Mouse (Mus musculus): Measurements from ENCODE around the gene Icam5. TPM values are rescaled to one million over a fixed set of nuclear protein-coding genes. Genes with fewer than 3 reads are reported as not detected.
A peak's percentile ranks its signal among the peaks of the same experiment; 100 is the strongest.
"Not testable (repeated sequence)": the region's sequence is repeated elsewhere in the genome, so short reads cannot be mapped to it uniquely, and the experiment has no call there.

The Icam5 gene
- 0.82 and 1.0 TPM in 2 replicates for polyA plus RNA-seq (2011; ENCODE audit: insufficient read length, low read depth, missing spikeins)

DNA sequence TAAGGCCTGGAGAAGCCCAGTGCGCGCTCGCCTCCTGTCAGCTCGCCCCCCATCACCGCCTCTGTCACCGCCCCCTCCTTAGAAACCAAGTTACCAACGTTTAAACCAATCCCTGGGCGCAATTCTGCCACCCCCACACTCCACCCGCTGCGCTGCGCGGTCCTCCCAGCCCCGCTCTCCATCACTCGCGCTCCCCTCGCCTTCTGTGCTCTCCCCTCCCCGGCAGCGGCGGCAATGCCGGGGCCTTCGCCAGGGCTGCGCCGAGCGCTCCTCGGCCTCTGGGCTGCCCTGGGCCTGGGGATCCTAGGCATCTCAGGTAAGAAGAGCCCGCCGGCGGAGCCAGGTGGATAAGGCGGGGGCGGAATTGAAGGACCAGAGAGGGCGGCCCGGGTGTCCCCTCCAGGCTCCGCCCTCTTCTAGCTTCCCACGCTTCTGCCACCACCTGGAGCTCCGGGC lies at the start of gene Icam5:
Icam5 (plus strand) TSS at position 178 of the 456 bp plus-strand sequence.
- H3K27ac ChIP-seq (ENCODE audit: insufficient read depth, low read length), result peak within 1 kb of the TSS; percentile 34; the same call in 1 of the 2 replicates
- no peaks in the 10 kb centered on the region for H3K4me1 ChIP-seq (ENCODE audit: control insufficient read depth, insufficient read depth, low read length)
- TF ChIP-seq POLR2A (IDR thresholded peaks at IDR 0.05; ENCODE audit: low read depth, low read length) (no peak), CTCF (IDR thresholded peaks at IDR 0.05; ENCODE audit: borderline replicate concordance, insufficient read depth, low read length) (no peak)
- H3K4me3 ChIP-seq (ENCODE audit: insufficient read depth, low read length), result peak within 1 kb of the TSS; percentile 49

DNA sequence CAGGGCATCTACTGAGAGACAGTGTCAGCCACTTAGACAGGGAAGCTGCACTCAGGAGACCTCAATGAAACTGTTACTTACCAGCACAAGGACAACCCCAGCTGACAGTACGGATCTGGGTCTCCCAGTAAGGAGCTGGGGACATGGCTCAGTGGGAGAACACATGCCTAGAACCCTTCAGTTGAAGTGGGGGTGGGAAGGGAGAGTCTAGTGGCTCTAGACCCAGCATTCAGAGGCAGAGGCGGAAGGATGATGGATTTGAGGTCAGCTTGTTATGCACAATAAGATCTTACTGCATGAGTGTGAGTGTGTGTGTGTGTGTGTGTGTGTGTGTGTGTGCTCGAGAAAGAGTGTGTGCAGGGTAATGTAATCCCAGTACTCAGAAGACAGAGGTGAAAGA lies 49.7 kb upstream of the Icam5 start:
- peaks cover 2% of the 10 kb centered on the region; the same call in 1 of the 2 replicates for H3K4me1 ChIP-seq (ENCODE audit: control insufficient read depth, insufficient read depth, low read length)
- no peak overlapping the region for H3K27ac ChIP-seq (ENCODE audit: insufficient read depth, low read length)
- H3K4me3 ChIP-seq (ENCODE audit: insufficient read depth, low read length), result no peak overlapping the region
- TF ChIP-seq POLR2A (IDR thresholded peaks at IDR 0.05; ENCODE audit: low read depth, low read length) (no peak), CTCF (IDR thresholded peaks at IDR 0.05; ENCODE audit: borderline replicate concordance, insufficient read depth, low read length) (no peak)

DNA sequence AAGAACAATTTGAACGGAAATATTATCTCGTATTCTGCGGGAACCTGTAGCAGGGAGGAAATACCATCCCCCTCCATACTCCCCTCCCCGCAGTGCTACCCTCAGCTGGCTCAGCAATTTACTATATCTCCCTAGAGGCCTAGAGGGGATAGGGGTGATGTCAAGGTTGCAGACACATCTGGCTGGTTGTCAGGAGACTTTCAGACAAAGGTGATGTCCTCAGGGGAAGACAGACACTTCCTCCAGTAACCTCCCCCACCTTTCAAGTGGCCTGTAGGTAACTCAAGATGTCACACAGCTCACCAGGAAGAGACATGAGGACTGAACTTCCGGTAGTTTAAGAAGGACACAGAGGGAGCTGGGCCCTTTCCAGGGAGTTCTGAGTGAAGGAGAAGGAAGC lies 48.7 kb upstream of the Icam5 start:
- Histone ChIP-seq H3K4me1 (ENCODE audit: control insufficient read depth, insufficient read depth, low read length) (0 out of 2 replicates have a peak, but pooled peaks cover 2% of the 10 kb centered on the region), H3K27ac (ENCODE audit: insufficient read depth, low read length) (no peak overlapping the region), H3K4me3 (ENCODE audit: insufficient read depth, low read length) (no peak overlapping the region)
- TF ChIP-seq POLR2A (IDR thresholded peaks at IDR 0.05; ENCODE audit: low read depth, low read length) (no peak), CTCF (IDR thresholded peaks at IDR 0.05; ENCODE audit: borderline replicate concordance, insufficient read depth, low read length) (no peak)

DNA sequence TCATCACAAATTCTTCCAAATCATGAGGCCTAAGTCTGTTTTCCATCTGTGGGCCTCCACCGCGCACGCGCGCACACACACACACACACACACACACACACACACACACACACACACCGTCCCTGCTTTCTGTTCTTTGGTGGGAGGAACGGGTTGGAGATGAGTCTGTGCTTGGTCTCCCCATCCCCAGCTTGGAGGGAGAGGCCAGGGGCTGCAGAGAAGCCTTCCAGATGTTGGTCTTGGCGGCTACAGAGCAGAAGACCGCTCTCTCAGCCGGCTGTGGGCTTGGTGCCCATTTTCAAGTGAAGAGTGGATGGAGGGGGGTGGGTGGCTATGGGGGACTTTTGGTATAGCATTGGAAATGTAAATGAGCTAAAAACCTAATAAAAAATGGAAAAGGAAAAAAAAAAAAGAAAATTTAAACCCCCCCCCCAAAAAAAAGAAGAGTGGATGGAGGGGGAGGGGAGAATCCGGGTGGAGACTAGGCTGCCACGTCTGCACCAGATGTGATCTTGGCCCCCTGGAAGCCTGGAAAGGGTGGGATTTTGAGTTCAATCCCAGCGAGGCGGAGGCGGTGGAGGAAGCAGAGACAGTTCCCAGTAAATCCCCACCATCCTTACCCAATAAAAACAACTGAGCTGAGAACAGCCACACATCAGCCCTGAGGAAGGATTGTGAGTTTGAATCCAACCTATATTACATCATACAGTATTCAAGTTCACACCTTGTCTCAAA lies 44.8 kb upstream of the Icam5 start:
- H3K4me3 ChIP-seq (ENCODE audit: insufficient read depth, low read length), result no peak overlapping the region
- TF ChIP-seq POLR2A (IDR thresholded peaks at IDR 0.05; ENCODE audit: low read depth, low read length) (no peak), CTCF (IDR thresholded peaks at IDR 0.05; ENCODE audit: borderline replicate concordance, insufficient read depth, low read length) (no peak)
- no peak overlapping the region for H3K27ac ChIP-seq (ENCODE audit: insufficient read depth, low read length)

DNA sequence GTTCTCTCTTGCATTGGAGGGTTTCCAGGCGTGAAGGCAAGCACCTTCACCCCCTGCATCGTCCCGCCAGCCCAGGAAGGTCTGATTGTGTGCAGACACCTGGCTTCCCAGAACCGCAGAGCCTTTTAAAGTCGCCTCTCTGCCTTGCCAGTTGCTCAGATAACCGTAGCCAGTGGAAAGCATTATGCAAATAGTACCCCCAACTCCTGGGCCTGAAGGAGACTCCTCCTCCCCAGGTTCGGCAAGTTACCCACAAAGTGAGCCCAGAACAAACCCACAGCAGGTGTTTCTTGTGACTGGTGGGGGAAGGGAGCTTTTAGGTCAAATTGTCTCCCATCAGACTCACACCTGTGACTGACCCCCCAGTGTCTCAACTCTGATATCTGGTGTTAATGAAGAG lies 43.9 kb upstream of the Icam5 start:
- Histone ChIP-seq H3K4me3 (ENCODE audit: insufficient read depth, low read length) (no peak overlapping the region), H3K27ac (ENCODE audit: insufficient read depth, low read length) (no peak overlapping the region), H3K4me1 (ENCODE audit: control insufficient read depth, insufficient read depth, low read length) (no peaks in the 10 kb centered on the region)
- TF ChIP-seq POLR2A (IDR thresholded peaks at IDR 0.05; ENCODE audit: low read depth, low read length), result no peak
- TF ChIP-seq CTCF (IDR thresholded peaks at IDR 0.05; ENCODE audit: borderline replicate concordance, insufficient read depth, low read length), result no peak

More for the DNA sequence above, 44.8 kb upstream of the Icam5 start:
- no peaks in the 10 kb centered on the region for H3K4me1 ChIP-seq (ENCODE audit: control insufficient read depth, insufficient read depth, low read length)

DNA sequence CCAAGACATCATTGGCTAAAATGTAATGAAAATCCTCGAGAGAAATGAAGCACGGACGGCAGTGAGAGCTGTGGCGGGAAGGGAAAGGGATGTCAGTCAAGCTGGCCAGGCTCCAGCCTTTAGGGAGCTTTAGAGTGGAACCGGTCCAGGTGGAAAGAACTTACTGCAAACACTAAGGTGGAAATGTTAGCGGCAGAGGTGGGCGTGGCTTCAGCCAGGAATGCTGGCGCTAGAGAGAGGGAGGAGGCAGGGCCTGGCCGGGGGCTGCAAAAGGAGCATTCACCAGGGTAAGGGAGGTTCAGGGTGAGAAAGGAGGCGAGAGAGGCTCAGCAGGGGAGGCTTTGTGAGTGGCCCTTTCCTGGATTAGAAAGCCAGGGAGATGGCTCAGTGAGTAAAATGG lies 41.0 kb upstream of the Icam5 start:
- H3K4me1 ChIP-seq (ENCODE audit: control insufficient read depth, insufficient read depth, low read length), result no peaks in the 10 kb centered on the region
- H3K27ac ChIP-seq (ENCODE audit: insufficient read depth, low read length), result no peak overlapping the region
- no peak overlapping the region for H3K4me3 ChIP-seq (ENCODE audit: insufficient read depth, low read length)
- TF ChIP-seq CTCF (IDR thresholded peaks at IDR 0.05; ENCODE audit: borderline replicate concordance, insufficient read depth, low read length) (no peak), POLR2A (IDR thresholded peaks at IDR 0.05; ENCODE audit: low read depth, low read length) (no peak)

DNA sequence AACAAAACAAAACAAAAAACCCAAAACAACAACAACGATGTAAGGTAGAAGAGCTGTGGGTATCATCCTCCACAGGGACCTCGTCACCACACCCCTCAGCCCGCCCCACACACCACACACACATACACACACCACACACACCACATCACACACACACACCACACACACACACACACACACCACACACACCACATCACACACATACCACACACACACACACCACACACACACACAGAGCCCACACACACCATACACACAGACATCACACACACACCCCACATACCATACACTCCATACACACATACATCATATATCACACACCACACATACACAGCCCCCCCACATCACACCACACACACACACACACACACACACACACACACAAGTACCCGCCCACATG lies 40.3 kb upstream of the Icam5 start:
- Histone ChIP-seq H3K27ac (ENCODE audit: insufficient read depth, low read length) (no peak overlapping the region), H3K4me3 (ENCODE audit: insufficient read depth, low read length) (no peak overlapping the region), H3K4me1 (ENCODE audit: control insufficient read depth, insufficient read depth, low read length) (no peaks in the 10 kb centered on the region)
- TF ChIP-seq POLR2A (IDR thresholded peaks at IDR 0.05; ENCODE audit: low read depth, low read length), result no peak
- TF ChIP-seq CTCF (IDR thresholded peaks at IDR 0.05; ENCODE audit: borderline replicate concordance, insufficient read depth, low read length), result no peak

DNA sequence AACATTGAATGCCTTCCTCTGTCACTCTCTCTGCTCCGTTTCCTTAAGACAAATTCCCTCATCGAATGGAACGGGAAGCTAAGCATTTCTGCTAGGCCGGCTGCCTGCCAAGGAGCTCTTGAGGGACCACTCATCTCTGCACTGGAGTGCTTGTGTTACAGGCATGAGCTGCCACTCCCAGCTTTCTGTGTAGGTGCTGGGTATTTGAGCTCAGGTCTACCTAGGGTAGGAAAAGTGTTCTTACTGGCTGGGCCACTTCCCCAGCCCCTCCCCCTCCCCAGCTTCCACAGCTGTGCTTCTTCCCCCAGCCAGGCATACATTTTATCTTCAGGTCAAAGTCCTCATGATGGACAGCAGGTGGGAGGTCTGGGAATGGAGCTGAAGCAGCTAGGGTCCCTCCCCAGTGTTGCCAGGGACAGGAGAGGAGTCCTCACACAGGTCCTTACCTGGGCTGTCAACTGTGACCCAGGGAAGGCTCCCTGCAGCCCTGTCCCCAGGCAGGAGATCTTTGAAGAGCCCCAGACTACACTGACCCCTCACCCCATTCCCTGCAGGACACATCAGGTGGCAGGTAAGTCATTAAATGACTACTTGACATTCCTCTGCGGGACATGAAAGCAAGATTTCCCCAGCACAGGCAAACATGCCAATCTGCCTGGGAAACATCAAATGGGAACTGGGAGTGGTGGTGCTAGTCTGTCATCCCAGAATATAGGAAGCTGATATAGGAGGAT lies 38.5 kb upstream of the Icam5 start:
- TF ChIP-seq CTCF (IDR thresholded peaks at IDR 0.05; ENCODE audit: borderline replicate concordance, insufficient read depth, low read length) (no peak), POLR2A (IDR thresholded peaks at IDR 0.05; ENCODE audit: low read depth, low read length) (no peak)
- Histone ChIP-seq H3K4me1 (ENCODE audit: control insufficient read depth, insufficient read depth, low read length) (no peaks in the 10 kb centered on the region), H3K4me3 (ENCODE audit: insufficient read depth, low read length) (no peak overlapping the region), H3K27ac (ENCODE audit: insufficient read depth, low read length) (no peak overlapping the region)

DNA sequence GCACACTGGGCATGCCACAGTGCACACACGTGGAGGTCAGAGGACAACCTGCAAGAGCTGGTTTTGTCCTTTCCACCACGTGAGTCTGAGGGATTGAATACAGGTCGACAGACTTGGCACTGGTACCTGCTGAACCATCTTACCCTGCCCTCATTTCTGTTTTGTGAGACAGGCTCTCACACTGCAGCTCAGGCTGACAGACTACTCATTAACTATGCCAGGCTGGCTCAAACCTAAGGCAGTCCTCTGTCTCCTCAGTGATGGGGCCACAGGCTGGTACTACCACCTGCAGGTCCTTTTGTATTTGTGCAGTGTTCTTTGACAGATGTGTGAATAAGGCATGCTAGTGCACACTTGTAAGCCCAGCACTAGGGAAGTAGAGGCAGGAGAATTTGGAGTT lies 36.8 kb upstream of the Icam5 start:
- TF ChIP-seq POLR2A (IDR thresholded peaks at IDR 0.05; ENCODE audit: low read depth, low read length) (no peak), CTCF (IDR thresholded peaks at IDR 0.05; ENCODE audit: borderline replicate concordance, insufficient read depth, low read length) (no peak)
- Histone ChIP-seq H3K4me1 (ENCODE audit: control insufficient read depth, insufficient read depth, low read length) (no peaks in the 10 kb centered on the region), H3K4me3 (ENCODE audit: insufficient read depth, low read length) (no peak overlapping the region), H3K27ac (ENCODE audit: insufficient read depth, low read length) (no peak overlapping the region)

DNA sequence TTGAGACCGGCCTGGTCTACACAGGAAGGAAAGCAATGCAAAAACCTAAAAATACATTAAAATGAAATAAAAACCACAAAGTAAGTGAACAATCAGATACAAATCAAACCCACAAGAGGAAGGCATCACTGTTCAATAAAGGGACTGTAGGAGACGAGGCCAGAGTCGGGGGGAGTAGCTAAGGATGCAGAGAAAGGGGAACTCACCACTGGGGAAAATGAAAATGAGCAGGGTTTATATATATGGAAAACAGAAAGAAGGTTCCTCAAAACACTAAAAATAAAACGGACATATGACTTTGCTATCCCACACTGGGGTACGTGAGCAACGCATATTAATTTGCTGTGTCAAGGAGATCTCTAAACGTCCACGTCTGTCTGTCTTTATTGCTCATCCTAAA lies 34.8 kb upstream of the Icam5 start:
- TF ChIP-seq POLR2A (IDR thresholded peaks at IDR 0.05; ENCODE audit: low read depth, low read length) (no peak), CTCF (IDR thresholded peaks at IDR 0.05; ENCODE audit: borderline replicate concordance, insufficient read depth, low read length) (no peak)
- Histone ChIP-seq H3K27ac (ENCODE audit: insufficient read depth, low read length) (no peak overlapping the region), H3K4me1 (ENCODE audit: control insufficient read depth, insufficient read depth, low read length) (no peaks in the 10 kb centered on the region), H3K4me3 (ENCODE audit: insufficient read depth, low read length) (no peak overlapping the region)

DNA sequence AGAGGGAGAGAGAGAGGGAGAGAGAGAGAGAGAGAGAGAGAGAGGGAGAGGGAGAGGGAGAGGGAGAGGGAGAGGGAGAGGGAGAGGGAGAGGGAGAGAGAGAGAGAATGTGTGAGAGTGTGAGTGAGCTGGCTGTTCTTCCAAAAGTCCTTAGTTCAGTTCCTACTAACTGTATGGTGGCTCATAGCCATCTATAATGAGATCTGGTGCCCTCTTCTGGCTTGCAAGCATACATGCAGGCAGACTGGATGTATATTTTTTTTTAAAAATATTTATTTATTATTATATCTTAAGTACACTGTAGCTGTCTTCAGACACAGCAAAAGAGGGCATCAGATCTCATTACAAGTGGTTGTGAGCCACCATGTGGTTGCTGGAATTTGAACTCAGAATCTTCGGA lies 33.5 kb upstream of the Icam5 start:
- H3K4me1 ChIP-seq (ENCODE audit: control insufficient read depth, insufficient read depth, low read length); H3K27ac ChIP-seq (ENCODE audit: insufficient read depth, low read length); H3K4me3 ChIP-seq (ENCODE audit: insufficient read depth, low read length): not testable (repeated sequence)

All from embryonic fibroblast, embryonic 13.5 days (primary cell).